Mouse (Mus musculus) forebrain, postnatal 0 days (tissue): ENCODE measurements around the gene Cdc42. TPM values are rescaled to one million over a fixed set of nuclear protein-coding genes. Genes with fewer than 3 reads are reported as not detected.
A peak's percentile ranks its signal among the peaks of the same experiment; 100 is the strongest.

Experiments used
- ATAC-seq: fragments of 200-750 bp; cut with Nextera tagmentation; 2 replicates; pipeline ENCODE4 v1.8.0; 2017; ENCODE audit warnings: mild to moderate bottlenecking, moderate library complexity
- DNase-seq: peaks from one replicate; pipeline ENCODE4 v3.0.0-alpha.2; 2015
- H3K27ac ChIP-seq: fragments of 300-500 bp; sonication (generic); 2 replicates; pipeline ENCODE4 v1.5.1; 2014; ENCODE audit warnings: low read depth, mild to moderate bottlenecking, antibody characterized with exemption, low read length, moderate library complexity, mixed read lengths
- H3K27me3 ChIP-seq: fragments of 300-500 bp; sonication (generic); 2 replicates; pipeline ENCODE4 v1.6.1; 2014; ENCODE audit warnings: mild to moderate bottlenecking, low read length, mixed read lengths; ENCODE audit not compliant: insufficient read depth
- H3K36me3 ChIP-seq: fragments of 300-500 bp; sonication (generic); 2 replicates; pipeline ENCODE4 v1.6.1; 2014; ENCODE audit warnings: mild to moderate bottlenecking, moderate library complexity; ENCODE audit not compliant: insufficient read depth
- H3K4me1 ChIP-seq: fragments of 300-500 bp; sonication (generic); 2 replicates; pipeline ENCODE4 v1.6.1; 2014; ENCODE audit warnings: antibody characterized with exemption; ENCODE audit not compliant: insufficient read depth
- H3K4me2 ChIP-seq: fragments of 300-500 bp; sonication (generic); 2 replicates; pipeline ENCODE4 v1.6.1; 2014; ENCODE audit warnings: low read depth, mild to moderate bottlenecking, moderate library complexity
- H3K4me3 ChIP-seq: fragments of 300-500 bp; sonication (generic); 2 replicates; pipeline ENCODE4 v1.5.1; 2014; ENCODE audit warnings: low read depth, low read length, mixed read lengths
- H3K9ac ChIP-seq: fragments of 300-500 bp; sonication (generic); 2 replicates; pipeline ENCODE4 v1.6.1; 2014; ENCODE audit warnings: mild to moderate bottlenecking
- H3K9me3 ChIP-seq: fragments of 300-500 bp; sonication (generic); 2 replicates; pipeline ENCODE4 v1.6.1; 2016; ENCODE audit warnings: low read length
- CTCF ChIP-seq: sonication (generic); IDR thresholded peaks from 2 replicates; pipeline ENCODE4 v1.5.1; 2016; ENCODE audit warnings: antibody characterized with exemption, control low read depth, low read depth
- WGBS: fragments of 180-500 bp; shearing (Covaris S2); extraction: QIAGEN DNeasy Blood & Tissue Kit; methylation state at CpG from one replicate; pipeline ENCODE4 v1.1.7; 2014; 5-methylcytosine and 5-hydroxymethylcytosine counted together
- polyA plus RNA-seq: library from polyadenylated mRNA; unstranded; fragments of >200 nt; fragmentation: Nextera tagmentation; extraction: Ambion mirVana; gene quantifications from 2 replicates; pipeline ENCODE4 v1.2.1, GENCODE M21; 2015
- total RNA-seq: library from RNA; depleted of rRNA; stranded (reverse); fragments of >200 nt; gene quantifications from 2 replicates; pipeline ENCODE4 v1.2.3, GENCODE M21; 2014

The Cdc42 gene
- total and polyA plus RNA-seq, 2 experiments from 2014 or later: 699 to 1,221 TPM

GRCm38 (mm10) chr4:137314561-137314960 lies 43.0 kb downstream of the Cdc42 start:
- Histone ChIP-seq H3K9ac (no peak overlapping the region), H3K4me1 (no peaks in the 10 kb centered on the region), H3K27ac (no peak overlapping the region), H3K4me2 (no peak overlapping the region), H3K36me3 (peaks cover 13% of the 10 kb centered on the region; the same call in 1 of the 2 replicates), H3K27me3 (no peaks in the 10 kb centered on the region), H3K4me3 (no peak overlapping the region), H3K9me3 (no peaks in the 10 kb centered on the region)
- DNase-seq (no peak), ATAC-seq (no peak)
- TF ChIP-seq CTCF: no peak
- WGBS: 84% methylated on average over 6 of the region's 6 CpGs

DNA sequence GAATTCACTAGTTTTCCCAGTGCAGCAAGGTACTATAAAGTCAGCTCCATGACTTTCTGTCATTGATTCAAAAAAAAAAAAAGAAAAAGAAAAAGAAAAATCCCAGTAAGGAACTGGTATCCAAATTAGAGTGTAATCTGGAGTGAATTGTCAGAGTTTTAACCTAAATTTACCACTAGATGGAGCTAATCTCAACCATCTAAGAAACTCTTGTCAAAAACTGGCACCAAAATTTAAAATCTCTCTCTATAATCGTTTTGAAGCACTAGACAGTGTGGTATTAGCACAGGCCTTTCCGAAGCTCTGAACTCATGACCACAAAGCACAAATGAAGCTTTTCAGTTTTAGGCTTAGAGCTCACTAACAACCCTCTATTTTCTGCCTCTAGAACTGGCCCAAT lies 44.0 kb downstream of the Cdc42 start:
- Histone ChIP-seq H3K4me2 (no peak overlapping the region), H3K4me1 (no peaks in the 10 kb centered on the region), H3K4me3 (no peak overlapping the region), H3K36me3 (0 out of 2 replicates have a peak, but pooled peaks cover 6% of the 10 kb centered on the region), H3K27me3 (no peaks in the 10 kb centered on the region), H3K9ac (no peak overlapping the region), H3K9me3 (no peaks in the 10 kb centered on the region), H3K27ac (no peak overlapping the region)
- ATAC-seq (no peak; the same call in 1 of the 2 replicates), DNase-seq (peak; percentile 27)
- TF ChIP-seq CTCF: peak; percentile 46; the same call in 1 of the 2 replicates
- WGBS: 46% methylated on average over 2 of the region's 2 CpGs

GRCm38 (mm10) chr4:137308377-137308776 lies 49.1 kb downstream of the Cdc42 start:
- DNase-seq (peak; percentile 78), ATAC-seq (no peak; the same call in 1 of the 2 replicates)
- Histone ChIP-seq H3K4me2 (no peak overlapping the region), H3K9ac (no peak overlapping the region), H3K4me1 (no peaks in the 10 kb centered on the region), H3K9me3 (no peaks in the 10 kb centered on the region), H3K4me3 (no peak overlapping the region), H3K27ac (no peak overlapping the region), H3K27me3 (no peaks in the 10 kb centered on the region), H3K36me3 (no peaks in the 10 kb centered on the region)
- WGBS: 46% methylated on average over 5 of the region's 5 CpGs
- TF ChIP-seq CTCF: peak; percentile 82

DNA sequence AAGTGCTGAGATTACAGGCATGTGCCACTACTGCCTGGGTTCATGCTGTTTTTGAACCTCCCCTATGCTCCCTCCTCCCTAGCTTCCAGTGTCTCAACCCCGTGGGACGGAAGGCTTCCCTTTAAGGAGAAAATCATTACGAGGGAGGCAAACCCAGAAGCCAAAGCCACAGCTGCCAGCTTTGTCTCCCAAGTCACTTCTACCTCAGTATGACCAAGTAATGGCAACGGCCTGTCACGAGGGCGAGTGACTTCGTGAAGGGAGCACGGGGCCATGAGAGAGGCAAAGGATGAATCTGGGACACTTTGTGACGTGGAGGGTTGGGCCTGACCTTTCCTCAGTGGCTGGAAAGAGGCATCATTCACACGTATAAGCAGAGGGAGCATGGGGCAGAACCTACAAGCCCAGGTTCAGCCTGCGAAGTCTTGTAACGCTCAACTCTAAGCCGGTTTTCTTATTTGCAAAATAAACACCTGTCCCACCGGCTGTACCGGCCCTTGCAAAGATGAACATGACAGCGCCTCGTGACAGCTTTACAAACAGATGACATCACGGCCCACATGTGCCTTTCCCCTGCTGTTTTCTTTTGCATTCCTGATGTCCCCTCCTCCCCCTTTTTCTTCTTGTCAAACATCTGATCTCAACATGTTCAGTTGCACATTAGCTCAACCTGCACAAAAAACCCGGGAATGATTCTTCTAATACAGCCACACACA lies 50.4 kb downstream of the Cdc42 start:
- WGBS: 74% methylated on average over 19 of the region's 19 CpGs
- ATAC-seq: no peak
- Histone ChIP-seq H3K27ac (no peak overlapping the region), H3K4me3 (no peak overlapping the region), H3K9me3 (no peaks in the 10 kb centered on the region), H3K9ac (no peak overlapping the region), H3K36me3 (no peaks in the 10 kb centered on the region), H3K27me3 (no peaks in the 10 kb centered on the region), H3K4me2 (no peak overlapping the region), H3K4me1 (no peaks in the 10 kb centered on the region)
- TF ChIP-seq CTCF: no peak
- DNase-seq: peak; percentile 13

GRCm38 (mm10) chr4:137306577-137306888 lies 51.0 kb downstream of the Cdc42 start:
- Histone ChIP-seq H3K9ac (no peak overlapping the region), H3K4me3 (no peak overlapping the region), H3K4me1 (no peaks in the 10 kb centered on the region), H3K27me3 (no peaks in the 10 kb centered on the region), H3K27ac (no peak overlapping the region), H3K9me3 (no peaks in the 10 kb centered on the region), H3K36me3 (no peaks in the 10 kb centered on the region), H3K4me2 (no peak overlapping the region)
- DNase-seq (no peak), ATAC-seq (no peak)
- TF ChIP-seq CTCF: no peak
- 65% methylated on average over 8 of the region's 8 CpGs for WGBS

DNA sequence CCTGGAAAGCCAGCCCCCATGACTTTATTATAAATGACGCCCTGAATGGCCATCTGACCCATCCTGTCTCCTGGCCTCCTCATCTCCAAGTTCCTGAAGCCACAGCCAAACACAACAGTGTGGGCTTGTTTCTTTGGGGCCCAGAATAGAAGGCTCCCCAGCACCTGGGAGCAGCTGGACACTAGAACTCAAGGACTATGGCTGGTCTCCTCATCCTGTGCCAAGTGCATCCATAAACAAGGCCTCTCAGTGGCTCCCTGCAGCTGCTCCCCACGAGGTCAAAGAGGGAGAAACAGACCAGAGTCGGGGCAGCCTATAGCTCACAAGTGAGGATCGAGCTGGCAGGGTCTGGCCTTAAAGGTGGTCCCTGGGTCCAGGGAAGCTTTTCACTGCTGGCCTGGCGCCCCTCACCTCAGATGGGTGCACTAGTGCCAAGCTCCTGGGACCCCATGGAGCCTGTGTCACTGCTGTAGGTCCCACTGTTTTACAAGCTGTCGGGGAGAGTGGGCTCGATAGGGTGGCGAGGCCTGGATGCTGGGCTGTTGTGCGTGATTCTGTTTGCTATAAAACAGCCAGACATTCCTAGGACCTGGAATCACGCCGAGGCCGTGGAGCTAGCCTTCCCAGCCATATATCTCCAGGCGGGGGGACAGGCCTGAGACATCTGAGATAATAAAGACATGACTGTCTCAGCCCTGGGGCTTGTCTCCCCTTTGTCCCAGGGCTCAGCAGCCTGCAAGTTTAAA lies 51.5 kb downstream of the Cdc42 start:
- Histone ChIP-seq H3K27ac (no peak overlapping the region), H3K4me3 (no peak overlapping the region), H3K4me2 (no peak overlapping the region), H3K36me3 (no peaks in the 10 kb centered on the region), H3K27me3 (no peaks in the 10 kb centered on the region), H3K9ac (no peak overlapping the region), H3K9me3 (no peaks in the 10 kb centered on the region), H3K4me1 (no peaks in the 10 kb centered on the region)
- ATAC-seq: no peak
- 77% methylated on average over 13 of the region's 13 CpGs for WGBS
- TF ChIP-seq CTCF: no peak
- no peak for DNase-seq

DNA sequence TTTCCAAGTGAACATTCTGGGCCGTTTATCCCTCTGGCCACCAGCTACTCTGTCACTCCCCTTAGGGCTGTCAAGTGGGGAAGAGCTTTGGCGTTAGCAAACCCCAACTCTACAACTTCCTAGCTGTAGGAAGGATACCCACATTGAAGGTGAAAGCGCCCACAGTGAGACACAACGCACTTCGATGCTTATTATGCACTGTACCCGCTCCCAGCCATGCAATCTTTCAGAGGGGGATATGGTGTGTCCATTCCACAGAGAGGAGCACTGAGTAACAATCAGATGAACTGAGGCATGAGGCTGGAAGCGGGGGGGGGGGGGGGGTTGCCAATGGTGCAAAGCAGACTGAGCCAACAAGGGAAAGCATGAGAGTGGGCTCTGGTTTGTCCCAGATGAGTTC lies 52.5 kb downstream of the Cdc42 start:
- WGBS: 87% methylated on average over 7 of the region's 7 CpGs

More for the DNA sequence above, 52.5 kb downstream of the Cdc42 start:
- no peak overlapping the region for H3K4me2 ChIP-seq
- ATAC-seq (no peak), DNase-seq (no peak)
- no peaks in the 10 kb centered on the region for H3K27me3 ChIP-seq
- H3K27ac ChIP-seq: no peak overlapping the region
- H3K9me3 ChIP-seq: no peaks in the 10 kb centered on the region
- no peak for TF ChIP-seq CTCF
- H3K9ac ChIP-seq: no peak overlapping the region
- H3K4me1 ChIP-seq: no peaks in the 10 kb centered on the region
- no peaks in the 10 kb centered on the region for H3K36me3 ChIP-seq
- H3K4me3 ChIP-seq: no peak overlapping the region
